Mouse (Mus musculus) heart, adult 9 months (tissue): ENCODE data around the gene Rhoq.

Source experiments
- DNase-seq, 2 experiments: peaks; one replicate each; pipeline ENCODE4 v3.0.0; 2022; ENCODE audit warnings: low spot score in 2 of 2

The Rhoq gene

GRCm38 (mm10) chr17:86962894-86963585 lies at the start of gene Rhoq:
TSS of gene Rhoq (plus strand) at chr17:86963082.
- peak; percentile 91 to 92 for DNase-seq

GRCm38 (mm10) chr17:86915540-86915939 lies 47.3 kb upstream of the Rhoq start:
- no peak for DNase-seq

GRCm38 (mm10) chr17:86917048-86917447 lies 45.8 kb upstream of the Rhoq start, which contains the start of gene Tmem247:
TSS of gene Tmem247 (plus strand) at chr17:86917348.
- no peak for DNase-seq

GRCm38 (mm10) chr17:86918786-86919185 lies 44.1 kb upstream of the Rhoq start:
- DNase-seq: peak in 1 of 2 experiments; percentile 29

GRCm38 (mm10) chr17:86919729-86920128 lies 43.2 kb upstream of the Rhoq start:
- peak in 1 of 2 experiments; percentile 14 for DNase-seq

- DNase-seq: no peak
Measured at GRCm38 (mm10) chr17:86924679-86925078, 38.2 kb upstream of the Rhoq start.

GRCm38 (mm10) chr17:86926836-86927235 lies 36.0 kb upstream of the Rhoq start:
- DNase-seq: no peak

- DNase-seq: no peak
Measured at GRCm38 (mm10) chr17:86929355-86929754, 33.5 kb upstream of the Rhoq start.

GRCm38 (mm10) chr17:86929981-86930380 lies 32.9 kb upstream of the Rhoq start:
- no peak for DNase-seq

GRCm38 (mm10) chr17:86932896-86933295 lies 30.0 kb upstream of the Rhoq start:
- DNase-seq: no peak

GRCm38 (mm10) chr17:86937064-86937463 lies 25.8 kb upstream of the Rhoq start:
- no peak for DNase-seq

GRCm38 (mm10) chr17:86937497-86938155 lies 25.3 kb upstream of the Rhoq start:
- peak; percentile 82 to 89 for DNase-seq

- no peak for DNase-seq
Measured at GRCm38 (mm10) chr17:86938683-86939082, 24.2 kb upstream of the Rhoq start.

GRCm38 (mm10) chr17:86942112-86942511 lies 20.8 kb upstream of the Rhoq start:
- DNase-seq: no peak

GRCm38 (mm10) chr17:86943158-86943557 lies 19.7 kb upstream of the Rhoq start:
- no peak for DNase-seq

- no peak for DNase-seq
Measured at GRCm38 (mm10) chr17:86946078-86946477, 16.8 kb upstream of the Rhoq start.

GRCm38 (mm10) chr17:86947840-86948796 lies 14.8 kb upstream of the Rhoq start, which contains the start of gene Atp6v1e2:
TSS of gene Atp6v1e2 (minus strand) at chr17:86947897.
- DNase-seq: no peak

- peak; percentile 64 to 72 for DNase-seq
Measured at GRCm38 (mm10) chr17:86948801-86949200, 14.1 kb upstream of the Rhoq start.

- DNase-seq: no peak
Measured at GRCm38 (mm10) chr17:86957239-86957638, 5.6 kb upstream of the Rhoq start.

- DNase-seq: no peak
Measured at GRCm38 (mm10) chr17:86957968-86958367, 4.9 kb upstream of the Rhoq start.

- peak; percentile 76 to 81 for DNase-seq
Measured at GRCm38 (mm10) chr17:86961301-86961841, 1.5 kb upstream of the Rhoq start.
